Mouse (Mus musculus) heart, adult 2 months (tissue): ENCODE data around the gene Hoxd3. TPM values are rescaled to one million over a fixed set of nuclear protein-coding genes. Genes with fewer than 3 reads are reported as not detected.

ENCODE experiments used
- DNase-seq, 2 experiments: peaks; one replicate each; pipeline ENCODE4 v3.0.0; 2021
- H3K27ac ChIP-seq: fragments of 200-600 bp; 2 replicates; pipeline ENCODE4 v1.8.1; 2022
- H3K27me3 ChIP-seq: fragments of 200-500 bp; 2 replicates; pipeline ENCODE4 v1.6.1; 2012; ENCODE audit warnings: mild to moderate bottlenecking, low read length, inconsistent platforms, mixed read lengths; ENCODE audit not compliant: control insufficient read depth, insufficient read depth
- H3K36me3 ChIP-seq: fragments of 200-500 bp; 2 replicates; pipeline ENCODE4 v1.6.1; 2012; ENCODE audit warnings: low read length, inconsistent platforms; ENCODE audit not compliant: control insufficient read depth, insufficient read depth
- H3K4me1 ChIP-seq: fragments of 200-500 bp; 2 replicates; pipeline ENCODE4 v1.6.1; 2011; ENCODE audit warnings: low read length; ENCODE audit not compliant: control insufficient read depth, insufficient read depth
- H3K4me3 ChIP-seq: fragments of 200-600 bp; 2 replicates; pipeline ENCODE4 v1.8.1; 2022
- H3K79me2 ChIP-seq: fragments of 200-500 bp; replicated peaks from 2 replicates; pipeline ENCODE4 v1.6.1; 2012; ENCODE audit warnings: mild to moderate bottlenecking, inconsistent platforms, low read length, moderate library complexity, mixed read lengths; ENCODE audit not compliant: control insufficient read depth, insufficient read depth
- H3K9ac ChIP-seq: fragments of 200-500 bp; 2 replicates; pipeline ENCODE4 v1.6.1; 2012; ENCODE audit warnings: low read depth, mild to moderate bottlenecking, control low read depth, inconsistent platforms, low read length, mixed read lengths
- CTCF ChIP-seq: fragments of 200-600 bp; IDR thresholded peaks from 2 replicates; pipeline ENCODE4 v1.8.1; 2022; ENCODE audit warnings: antibody characterized with exemption, mild to moderate bottlenecking, moderate library complexity
- EP300 ChIP-seq: fragments of 200-500 bp; IDR thresholded peaks from 2 replicates; pipeline ENCODE4 v1.6.1; 2011; ENCODE audit warnings: low read depth, low read length, control low read depth; ENCODE audit not compliant: insufficient read depth
- POLR2A ChIP-seq: fragments of 200-500 bp; IDR thresholded peaks from 2 replicates; pipeline ENCODE4 v1.6.1; 2011; ENCODE audit warnings: mild to moderate bottlenecking, low read depth, low read length, control low read depth; ENCODE audit not compliant: insufficient read depth
- WGBS: fragments of 180-500 bp; shearing (Covaris S2); methylation state at CpG from one replicate; pipeline ENCODE4 v1.1.7; 2018; 5-methylcytosine and 5-hydroxymethylcytosine counted together
- intact Hi-C: fragments of 180-260 bp; cut with DNase I; formaldehyde crosslinking; loops from one replicate; pipeline ENCODE4 v1.15.1; 2025
- polyA plus RNA-seq: library from polyadenylated mRNA; depleted of rRNA; stranded (reverse); fragments of >200 nt; gene quantifications from 2 replicates; pipeline ENCODE4 v1.2.3, GENCODE M21; 2012
- total RNA-seq, 2 experiments: library from RNA; stranded (reverse); gene quantifications; 2 replicates each; pipeline ENCODE4 v1.2.3; 2021

Hoxd3 gene
- total and polyA plus RNA-seq, 3 experiments = 0.06 TPM; not detected in 2

DNA sequence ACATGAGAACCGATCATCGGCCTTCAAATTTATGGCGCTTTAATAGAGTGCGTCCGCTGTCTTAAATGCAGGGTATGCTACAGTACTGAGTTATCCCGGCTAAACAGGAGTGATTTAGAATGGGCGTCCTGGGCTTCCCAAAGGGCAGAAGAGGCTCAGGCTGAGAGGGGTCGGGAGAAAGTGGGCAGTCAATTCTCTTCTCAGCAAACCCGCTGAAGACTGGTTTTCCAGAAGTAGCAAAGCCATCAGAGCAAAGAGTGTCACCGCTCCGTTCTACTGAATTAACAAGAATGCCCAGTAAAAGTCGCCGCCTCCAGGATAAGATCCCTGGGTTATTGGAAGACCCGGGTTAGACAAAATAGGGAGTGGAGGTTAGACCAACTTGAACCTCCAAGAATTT lies 28.1 kb downstream of the Hoxd3 start:
- WGBS = 6% methylated on average over 14 of the region's 14 CpGs
- Histone ChIP-seq H3K4me1 (no peaks in the 10 kb centered on the region), H3K36me3 (no peaks in the 10 kb centered on the region), H3K79me2 (no peaks in the 10 kb centered on the region), H3K27me3 (peaks cover 35% of the 10 kb centered on the region), H3K4me3 (no peak overlapping the region), H3K9ac (no peak overlapping the region), H3K27ac (no peak overlapping the region)
- TF ChIP-seq EP300 (no peak), POLR2A (no peak), CTCF (no peak)
- intact Hi-C loops = no loop called here
- no peak for DNase-seq

DNA sequence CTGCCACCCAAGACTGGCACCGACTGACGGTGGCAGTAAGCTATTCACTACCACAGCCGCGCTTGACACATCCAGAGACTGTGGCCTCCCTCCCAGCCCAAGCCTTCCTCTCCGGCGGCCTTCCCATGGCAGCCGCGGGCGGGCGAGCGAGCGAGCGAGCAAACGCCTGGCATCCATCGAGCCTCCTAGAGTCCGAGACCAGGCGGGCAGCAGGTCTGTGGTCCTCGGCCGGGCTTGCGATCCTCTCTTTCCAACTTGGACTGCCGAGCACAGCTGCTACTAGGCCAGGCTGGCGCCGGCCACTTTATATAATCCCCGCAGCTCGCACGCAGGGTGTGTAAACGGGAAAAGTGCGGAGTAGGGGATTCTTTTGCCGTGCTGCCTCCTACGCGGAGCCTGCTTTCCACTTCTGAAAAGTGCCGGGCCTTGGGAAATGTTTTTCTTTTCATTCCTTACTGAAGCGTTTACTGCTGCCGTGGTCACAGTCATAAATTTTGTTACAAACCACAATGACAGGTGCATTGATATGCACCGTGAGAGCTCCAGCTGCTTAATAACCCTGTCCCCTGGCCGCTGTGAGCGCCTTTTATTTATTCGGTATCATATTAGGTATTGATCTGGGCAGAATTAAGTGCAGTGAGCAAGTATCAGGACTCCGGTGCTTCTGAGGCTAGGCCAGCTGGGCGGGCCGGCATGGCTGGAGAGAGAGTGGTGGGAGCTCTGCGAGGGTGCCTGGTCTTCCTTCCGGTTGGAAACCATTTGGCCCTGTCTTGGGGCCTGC lies 28.8 kb downstream of the Hoxd3 start:
- H3K79me2 ChIP-seq = no peaks in the 10 kb centered on the region
- H3K4me1 ChIP-seq = no peaks in the 10 kb centered on the region
- DNase-seq = no peak
- no peak overlapping the region for H3K4me3 ChIP-seq
- no peaks in the 10 kb centered on the region for H3K36me3 ChIP-seq
- no peak overlapping the region for H3K27ac ChIP-seq
- no peak overlapping the region for H3K9ac ChIP-seq
- 7% methylated on average over 43 of the region's 43 CpGs for whole genome bisulfite sequencing
- no peak for TF ChIP-seq EP300
- no peak for TF ChIP-seq POLR2A
- TF ChIP-seq CTCF = no peak
- intact Hi-C loops = no loop called here
- H3K27me3 ChIP-seq = peaks cover 30% of the 10 kb centered on the region

GRCm38 (mm10) chr2:74741252-74741978 lies 29.7 kb downstream of the Hoxd3 start:
- no peaks in the 10 kb centered on the region for H3K36me3 ChIP-seq
- no peak overlapping the region for H3K27ac ChIP-seq
- no peak for DNase-seq
- 47% methylated on average over 2 of the region's 3 CpGs for WGBS
- no peak overlapping the region for H3K9ac ChIP-seq
- TF ChIP-seq EP300 (no peak), POLR2A (no peak), CTCF (no peak)
- intact Hi-C loops = no loop called here
- no peak overlapping the region for H3K4me3 ChIP-seq
- H3K27me3 ChIP-seq = peaks cover 30% of the 10 kb centered on the region
- no peaks in the 10 kb centered on the region for H3K79me2 ChIP-seq
- no peaks in the 10 kb centered on the region for H3K4me1 ChIP-seq

DNA sequence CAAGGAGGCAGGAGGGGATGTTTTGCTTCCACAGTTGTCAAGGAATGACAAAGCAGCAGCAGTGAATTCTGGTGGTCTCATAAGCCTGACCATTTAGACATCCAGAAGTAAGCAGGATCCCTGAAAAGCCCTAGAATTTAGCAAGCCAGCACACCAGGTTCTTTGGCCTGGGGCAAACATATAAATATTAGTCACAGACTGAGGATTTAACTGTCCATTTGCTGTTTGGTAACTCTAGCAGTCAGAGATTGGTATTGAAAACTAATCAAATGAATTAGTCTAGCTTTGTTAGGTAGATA lies 30.2 kb downstream of the Hoxd3 start:
- intact Hi-C loops = no loop called here
- H3K9ac ChIP-seq = no peak overlapping the region
- no peaks in the 10 kb centered on the region for H3K36me3 ChIP-seq
- no peak overlapping the region for H3K27ac ChIP-seq
- H3K79me2 ChIP-seq = no peaks in the 10 kb centered on the region
- DNase-seq = no peak
- no peak overlapping the region for H3K4me3 ChIP-seq
- H3K4me1 ChIP-seq = no peaks in the 10 kb centered on the region
- H3K27me3 ChIP-seq = peaks cover 32% of the 10 kb centered on the region
- TF ChIP-seq CTCF (no peak), EP300 (no peak), POLR2A (no peak)

- H3K27me3 ChIP-seq = peaks cover 40% of the 10 kb centered on the region
- no peak for DNase-seq
- no peak overlapping the region for H3K27ac ChIP-seq
- H3K79me2 ChIP-seq = no peaks in the 10 kb centered on the region
- no peaks in the 10 kb centered on the region for H3K36me3 ChIP-seq
- H3K9ac ChIP-seq = no peak overlapping the region
- intact Hi-C loops = no loop called here
- WGBS = 12% methylated on average over 6 of the region's 6 CpGs
- no peaks in the 10 kb centered on the region for H3K4me1 ChIP-seq
- TF ChIP-seq POLR2A = no peak
- no peak for TF ChIP-seq EP300
- TF ChIP-seq CTCF = no peak
- no peak overlapping the region for H3K4me3 ChIP-seq
Measured at GRCm38 (mm10) chr2:74745540-74746297, 34.0 kb downstream of the Hoxd3 start.
